Mouse (Mus musculus): ENCODE data around the gene Serinc2.

GRCm38 (mm10) chr4:130306796-130307630 lies 28.0 kb upstream of the Serinc2 start:
- TF ChIP-seq CTCF (IDR thresholded peaks at IDR 0.05) = no peak
- no peak for TF ChIP-seq POLR2A (IDR thresholded peaks at IDR 0.05; ENCODE audit: insufficient read depth, low read depth, low read length)

Data from heart, adult 2 months (tissue).